Mouse (Mus musculus): ENCODE data around the gene Wdr24. TPM values are rescaled to one million over a fixed set of nuclear protein-coding genes. Genes with fewer than 3 reads are reported as not detected.
A peak's percentile ranks its signal among the peaks of the same experiment; 100 is the strongest.

The Wdr24 gene
- polyA plus RNA-seq, 1 experiment from 2014 or later = 11.9 TPM

DNA sequence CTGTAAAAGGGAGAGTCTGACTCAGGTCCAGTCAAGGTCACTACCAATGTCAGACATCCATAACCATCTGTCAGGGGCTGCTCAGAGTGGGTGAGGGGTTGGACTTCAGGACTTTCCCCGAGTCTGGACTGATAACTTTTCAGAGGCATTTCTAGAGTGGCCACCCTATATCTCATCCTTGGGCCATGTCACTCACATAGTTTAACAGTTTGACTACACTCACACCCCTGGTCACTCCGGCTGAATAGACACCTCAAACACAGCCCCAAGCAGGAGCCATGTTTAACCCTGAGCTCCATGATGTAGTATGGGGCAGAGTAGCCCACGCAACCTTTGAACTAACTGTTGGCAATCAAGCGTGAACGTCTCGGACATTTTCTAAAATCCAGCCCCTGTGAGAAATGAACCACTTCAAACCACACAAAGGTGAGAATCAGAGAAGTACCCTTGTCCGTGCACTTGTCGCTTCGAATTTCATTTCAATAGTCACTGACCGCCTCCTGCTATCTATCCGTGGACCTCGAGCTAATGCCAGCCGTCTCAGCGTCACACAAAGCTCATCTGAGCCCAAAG is 50.8 kb downstream of the Wdr24 start:
- Histone ChIP-seq H3K9me3 (replicated peaks) (no peaks in the 10 kb centered on the region), H3K27me3 (no peaks in the 10 kb centered on the region), H3K36me3 (peaks cover 17% of the 10 kb centered on the region), H3K9ac (peak overlapping the region; percentile 83), H3K27ac (peak overlapping the region; percentile 91), H3K4me3 (replicated peaks) (peak overlapping the region; percentile 84), H3K4me2 (peak overlapping the region; percentile 93), H3K4me1 (replicated peaks) (peaks cover 38% of the 10 kb centered on the region)
- DNase-seq (no peak), ATAC-seq (ENCODE audit: low read depth) (no peak)
- WGBS (ENCODE audit: insufficient replicate concordance) = 10% methylated on average over 14 of the region's 14 CpGs

DNA sequence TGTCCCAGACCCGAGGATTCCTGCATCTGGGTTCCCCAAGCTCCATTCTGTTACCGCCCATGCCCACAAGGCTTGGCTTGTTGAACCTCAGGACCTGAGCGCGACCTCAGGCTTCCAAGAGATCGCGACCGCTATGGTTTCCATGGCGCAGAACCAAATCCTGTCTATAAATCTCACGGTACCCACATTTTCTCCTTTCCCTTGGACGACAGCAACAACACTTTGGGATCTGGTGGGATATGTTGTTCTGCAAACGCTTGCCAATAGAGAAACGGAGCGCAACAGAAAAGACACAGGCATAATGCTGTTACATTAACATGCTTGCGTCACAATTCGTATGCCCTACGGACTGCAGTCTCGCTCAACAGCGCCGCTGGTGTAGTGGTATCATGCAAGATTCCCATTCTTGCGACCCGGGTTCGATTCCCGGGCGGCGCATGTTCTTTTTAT is 51.3 kb downstream of the Wdr24 start, which contains the start of gene Mettl26:
Gene Mettl26 (plus strand): TSS at position 354 of the 450 bp plus-strand sequence.
- H3K27ac ChIP-seq = peak within 1 kb of the TSS; percentile 91
- no peaks in the 10 kb centered on the region for H3K9me3 ChIP-seq (replicated peaks)
- peak within 1 kb of the TSS; percentile 84 for H3K4me3 ChIP-seq (replicated peaks)
- peak within 1 kb of the TSS; percentile 83 for H3K9ac ChIP-seq
- ATAC-seq (ENCODE audit: low read depth) (peak; percentile 66), DNase-seq (peak; percentile 84)
- H3K4me1 ChIP-seq (replicated peaks) = peaks cover 43% of the 10 kb centered on the region
- WGBS (ENCODE audit: insufficient replicate concordance) = 1% methylated on average over 25 of the region's 25 CpGs
- peaks cover 17% of the 10 kb centered on the region for H3K36me3 ChIP-seq
- H3K27me3 ChIP-seq = no peaks in the 10 kb centered on the region
- H3K4me2 ChIP-seq = peak within 1 kb of the TSS; percentile 93

DNA sequence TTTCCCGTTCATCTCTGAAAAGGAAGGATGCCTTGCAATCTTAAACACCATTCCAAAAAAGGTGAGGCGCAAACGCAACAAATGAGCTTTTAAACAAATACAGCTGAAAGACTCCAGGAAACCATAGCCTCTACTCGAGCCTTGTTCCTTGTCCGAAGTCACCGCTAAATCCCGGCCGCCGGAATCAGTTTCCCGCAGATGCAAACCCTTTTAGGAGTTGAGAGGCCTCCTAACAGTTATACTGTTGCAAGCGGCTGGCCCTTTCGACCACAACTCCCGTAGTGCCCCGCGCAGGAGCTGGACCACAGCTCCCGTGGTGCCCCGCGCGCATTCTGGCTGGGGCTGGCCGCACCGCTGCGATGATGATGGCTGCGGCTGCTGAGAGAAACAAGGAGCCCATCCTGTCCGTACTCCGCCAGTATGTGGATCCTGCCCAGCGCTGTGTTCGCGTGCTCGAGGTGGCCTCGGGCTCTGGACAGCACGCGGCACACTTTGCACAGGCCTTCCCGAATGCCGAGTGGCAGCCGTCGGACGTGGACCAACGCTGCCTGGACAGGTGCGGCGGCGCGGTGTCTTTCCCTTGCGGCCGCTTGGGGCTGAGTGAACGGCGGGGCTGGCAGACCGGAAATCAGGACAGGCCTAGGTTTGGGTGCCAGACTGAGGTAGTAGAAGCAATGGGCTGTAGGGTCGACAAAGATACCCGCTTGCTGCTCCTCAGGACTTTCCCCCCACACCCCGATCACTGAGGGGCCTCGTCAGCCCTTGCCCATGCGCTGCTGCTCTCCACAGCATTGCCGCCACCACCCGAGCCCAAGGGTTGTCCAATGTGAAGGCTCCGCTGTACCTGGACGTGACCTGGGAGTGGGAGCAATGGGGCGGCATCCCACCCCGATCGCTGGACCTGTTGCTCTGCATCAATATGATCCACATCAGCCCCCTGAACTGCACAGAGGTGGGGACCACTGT is 52.0 kb downstream of the Wdr24 start:
- Histone ChIP-seq H3K27ac (peak overlapping the region; percentile 91), H3K4me1 (replicated peaks) (peaks cover 49% of the 10 kb centered on the region), H3K4me2 (peak overlapping the region; percentile 93), H3K27me3 (no peaks in the 10 kb centered on the region), H3K9ac (peak overlapping the region; percentile 83), H3K9me3 (replicated peaks) (no peaks in the 10 kb centered on the region), H3K36me3 (peaks cover 17% of the 10 kb centered on the region), H3K4me3 (replicated peaks) (peak overlapping the region; percentile 84)
- ATAC-seq (ENCODE audit: low read depth) = peak; percentile 85
- 1% methylated on average over 59 of the region's 59 CpGs for WGBS (ENCODE audit: insufficient replicate concordance)
- DNase-seq = peak; percentile 84

DNA sequence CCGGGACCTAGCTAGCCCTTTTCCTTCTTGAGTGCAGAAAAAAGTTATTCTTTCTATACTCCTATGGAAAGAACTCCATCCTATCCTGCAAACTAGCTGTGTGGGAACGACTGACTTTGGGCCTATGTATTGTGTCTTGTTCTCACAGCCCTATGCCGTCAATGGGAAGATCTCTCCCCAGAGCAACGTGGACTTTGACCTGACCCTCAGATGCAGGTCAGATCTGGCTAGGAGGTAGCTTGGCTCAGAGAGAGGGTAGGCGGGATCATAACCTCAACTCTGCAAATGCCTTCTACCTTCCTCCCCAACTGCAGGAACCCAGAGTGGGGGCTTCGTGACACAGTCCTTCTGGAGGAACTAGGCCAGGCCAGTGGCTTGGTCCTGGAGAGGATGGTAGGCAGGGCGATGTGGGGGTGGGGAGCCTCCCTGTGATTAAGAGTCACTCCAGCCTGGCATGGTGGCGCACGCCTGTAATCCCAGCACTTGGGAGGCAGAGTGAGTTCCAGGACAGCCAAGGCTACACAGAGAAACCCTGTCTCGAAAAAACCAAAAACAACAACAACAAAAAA is 53.0 kb downstream of the Wdr24 start:
- DNase-seq (no peak), ATAC-seq (ENCODE audit: low read depth) (no peak)
- Histone ChIP-seq H3K27me3 (no peaks in the 10 kb centered on the region), H3K9me3 (replicated peaks) (no peaks in the 10 kb centered on the region), H3K36me3 (peaks cover 17% of the 10 kb centered on the region), H3K27ac (peak overlapping the region; percentile 91), H3K4me3 (replicated peaks) (peak overlapping the region; percentile 84), H3K4me2 (peak overlapping the region; percentile 93), H3K9ac (peak overlapping the region; percentile 83), H3K4me1 (replicated peaks) (peaks cover 59% of the 10 kb centered on the region)
- WGBS (ENCODE audit: insufficient replicate concordance) = 60% methylated on average over 10 of the region's 10 CpGs

DNA sequence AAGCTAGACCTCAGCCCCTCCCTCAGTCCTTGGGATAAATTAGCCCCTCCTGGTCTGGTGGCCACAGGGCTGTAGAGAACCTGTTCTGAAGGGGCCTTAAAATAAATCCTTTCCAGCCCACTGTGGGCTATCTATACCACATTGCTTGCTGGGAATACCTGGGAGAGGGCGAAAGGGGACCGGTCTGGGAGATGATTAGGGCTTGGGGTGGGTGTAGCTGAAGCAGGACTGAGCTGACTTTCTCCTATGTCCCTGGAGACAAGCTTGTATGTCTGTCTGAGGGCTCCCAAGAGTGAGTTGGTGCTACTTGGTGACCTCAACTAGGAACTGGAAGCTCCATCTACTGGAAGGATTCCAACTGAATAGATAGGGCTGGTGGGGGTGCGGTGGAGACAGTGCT is 53.6 kb downstream of the Wdr24 start:
- 82% methylated on average over 3 of the region's 3 CpGs for WGBS (ENCODE audit: insufficient replicate concordance)
- Histone ChIP-seq H3K4me1 (replicated peaks) (peaks cover 65% of the 10 kb centered on the region), H3K4me2 (peak overlapping the region; percentile 93), H3K9me3 (replicated peaks) (no peaks in the 10 kb centered on the region), H3K36me3 (peaks cover 17% of the 10 kb centered on the region), H3K27me3 (no peaks in the 10 kb centered on the region), H3K9ac (peak overlapping the region; percentile 83), H3K4me3 (replicated peaks) (0 out of 2 replicates have a peak overlapping the region, but pooled peaks have one; percentile 84), H3K27ac (no peak overlapping the region; the same call in 1 of the 2 replicates)
- DNase-seq (no peak), ATAC-seq (ENCODE audit: low read depth) (no peak)

DNA sequence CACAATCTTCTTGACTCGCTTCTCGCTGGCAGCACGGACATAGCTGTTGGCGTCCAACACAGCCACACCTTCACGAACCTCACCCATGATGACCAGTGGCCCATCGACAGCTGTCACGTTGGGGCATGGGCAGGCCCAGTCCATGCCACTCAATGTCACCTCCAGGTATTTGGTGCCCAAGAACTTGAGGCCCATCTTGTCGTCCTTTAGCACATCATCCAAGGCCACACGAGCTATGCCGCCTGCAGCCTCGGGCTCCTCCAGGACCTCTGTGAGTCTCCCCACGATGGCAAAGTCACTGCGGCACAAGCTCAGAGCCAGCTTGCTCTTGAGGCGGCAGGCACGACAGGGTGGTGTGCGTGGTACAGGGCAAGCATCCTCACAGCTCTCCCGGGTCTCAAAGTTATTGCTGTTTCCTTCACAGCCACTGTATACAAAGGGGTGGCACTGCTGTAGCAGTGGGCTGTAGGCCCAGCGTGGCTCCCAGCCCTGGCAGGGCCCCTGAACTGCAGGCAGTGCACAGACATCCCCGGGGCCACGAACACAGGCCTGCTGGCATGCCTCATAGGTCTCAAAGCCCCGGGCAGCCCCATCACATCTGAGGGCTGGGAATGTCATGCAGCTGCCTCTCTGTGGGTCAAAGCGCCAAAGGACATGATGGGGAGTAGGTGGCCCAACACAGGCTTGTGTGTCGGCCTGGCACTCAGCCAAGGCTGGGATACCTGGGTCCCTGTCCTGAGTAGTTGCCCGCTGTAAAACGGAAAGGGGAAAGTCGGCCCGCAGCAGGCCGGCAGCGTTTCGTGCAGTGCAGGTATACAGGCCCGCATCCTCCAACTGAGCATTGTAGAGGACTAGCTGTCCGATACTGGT is 54.5 kb downstream of the Wdr24 start:
- H3K4me2 ChIP-seq = no peak overlapping the region
- ATAC-seq (ENCODE audit: low read depth) = no peak
- 89% methylated on average over 32 of the region's 32 CpGs for WGBS (ENCODE audit: insufficient replicate concordance)

More for the DNA sequence above, 54.5 kb downstream of the Wdr24 start:
- no peaks in the 10 kb centered on the region for H3K27me3 ChIP-seq
- H3K36me3 ChIP-seq = peaks cover 20% of the 10 kb centered on the region
- no peak for DNase-seq
- no peak overlapping the region for H3K9ac ChIP-seq
- peaks cover 74% of the 10 kb centered on the region for H3K4me1 ChIP-seq (replicated peaks)
- no peak overlapping the region for H3K27ac ChIP-seq
- H3K9me3 ChIP-seq (replicated peaks) = no peaks in the 10 kb centered on the region
- H3K4me3 ChIP-seq (replicated peaks) = no peak overlapping the region

Small RNA genes within 50 kb of the gene (microRNA-seq; reads per million reads assigned to microRNA genes)
- gene Mir3082 = not detected
- gene Mir6966 = not detected

Other genes with a start within 250 kb of the Wdr24 start
- 11.3 and 11.6 TPM in 2 replicates for gene Lmf1, start 244.5 kb upstream of the Wdr24 start, polyA plus RNA-seq (2015; fragmentation: Nextera tagmentation; extraction: Ambion mirVana)
- 0.25 and 0.51 TPM in 2 replicates for gene Gng13, start 106.5 kb upstream of the Wdr24 start, polyA plus RNA-seq (2015; fragmentation: Nextera tagmentation; extraction: Ambion mirVana)
- 24.8 and 25.4 TPM in 2 replicates for gene Chtf18, start 96.2 kb upstream of the Wdr24 start, polyA plus RNA-seq (2015; fragmentation: Nextera tagmentation; extraction: Ambion mirVana)
- gene Rpusd1, start 96.0 kb upstream of the Wdr24 start, polyA plus RNA-seq (2015; fragmentation: Nextera tagmentation; extraction: Ambion mirVana) = 7.6 and 8.4 TPM in 2 replicates
- not detected in 2 replicates for gene Mslnl, start 87.6 kb upstream of the Wdr24 start, polyA plus RNA-seq (2015; fragmentation: Nextera tagmentation; extraction: Ambion mirVana)
- gene Msln, start 69.2 kb upstream of the Wdr24 start, polyA plus RNA-seq (2015; fragmentation: Nextera tagmentation; extraction: Ambion mirVana) = 0.81 and 1.2 TPM in 2 replicates
- 16.4 and 17.5 TPM in 2 replicates for gene Narfl, start 49.9 kb upstream of the Wdr24 start, polyA plus RNA-seq (2015; fragmentation: Nextera tagmentation; extraction: Ambion mirVana)
- gene Haghl, start 38.0 kb upstream of the Wdr24 start, polyA plus RNA-seq (2015; fragmentation: Nextera tagmentation; extraction: Ambion mirVana) = 6.8 and 7.3 TPM in 2 replicates
- 0.05 and 0.07 TPM in 2 replicates for gene Ccdc78, start 37.0 kb upstream of the Wdr24 start, polyA plus RNA-seq (2015; fragmentation: Nextera tagmentation; extraction: Ambion mirVana)
- 54.5 and 61.8 TPM in 2 replicates for gene Fam173a, start 30.7 kb upstream of the Wdr24 start, polyA plus RNA-seq (2015; fragmentation: Nextera tagmentation; extraction: Ambion mirVana)
- gene AC134908.4, start 28.0 kb upstream of the Wdr24 start, polyA plus RNA-seq (2015; fragmentation: Nextera tagmentation; extraction: Ambion mirVana) = 0.46 TPM in 1 of 2 replicates, not detected in the other
- gene Metrn, start 26.5 kb upstream of the Wdr24 start, polyA plus RNA-seq (2015; fragmentation: Nextera tagmentation; extraction: Ambion mirVana) = 21.2 and 23.8 TPM in 2 replicates
- gene Fbxl16, start 14.5 kb upstream of the Wdr24 start, polyA plus RNA-seq (2015; fragmentation: Nextera tagmentation; extraction: Ambion mirVana) = 0.05 and 0.32 TPM in 2 replicates
- gene Jmjd8, start 5.2 kb downstream of the Wdr24 start, polyA plus RNA-seq (2015; fragmentation: Nextera tagmentation; extraction: Ambion mirVana) = 21.7 and 26.9 TPM in 2 replicates
- 130 TPM in 2 replicates for gene Stub1, start 9.8 kb downstream of the Wdr24 start, polyA plus RNA-seq (2015; fragmentation: Nextera tagmentation; extraction: Ambion mirVana)
- gene Rhbdl1, start 13.7 kb downstream of the Wdr24 start, polyA plus RNA-seq (2015; fragmentation: Nextera tagmentation; extraction: Ambion mirVana) = 0.20 and 0.30 TPM in 2 replicates
- 0.28 and 0.57 TPM in 2 replicates for gene Gm20683, start 18.1 kb downstream of the Wdr24 start, polyA plus RNA-seq (2015; fragmentation: Nextera tagmentation; extraction: Ambion mirVana)
- 12.8 and 13.5 TPM in 2 replicates for gene Rhot2, start 21.2 kb downstream of the Wdr24 start, polyA plus RNA-seq (2015; fragmentation: Nextera tagmentation; extraction: Ambion mirVana)
- 10.2 and 12.5 TPM in 2 replicates for gene Wdr90, start 37.9 kb downstream of the Wdr24 start, polyA plus RNA-seq (2015; fragmentation: Nextera tagmentation; extraction: Ambion mirVana)
- 62.1 and 66.2 TPM in 2 replicates for gene Mcrip2, start 45.1 kb downstream of the Wdr24 start, polyA plus RNA-seq (2015; fragmentation: Nextera tagmentation; extraction: Ambion mirVana)
- 43.9 and 46.9 TPM in 2 replicates for gene Mettl26, start 51.4 kb downstream of the Wdr24 start, polyA plus RNA-seq (2015; fragmentation: Nextera tagmentation; extraction: Ambion mirVana)
- gene Wfikkn1, start 57.2 kb downstream of the Wdr24 start, polyA plus RNA-seq (2015; fragmentation: Nextera tagmentation; extraction: Ambion mirVana) = 0.65 and 1.00 TPM in 2 replicates
- 6.5 and 7.0 TPM in 2 replicates for gene Rab40c, start 96.1 kb downstream of the Wdr24 start, polyA plus RNA-seq (2015; fragmentation: Nextera tagmentation; extraction: Ambion mirVana)
- 126 and 152 TPM in 2 replicates for gene Pigq, start 121.3 kb downstream of the Wdr24 start, polyA plus RNA-seq (2015; fragmentation: Nextera tagmentation; extraction: Ambion mirVana)
- gene Nhlrc4, start 121.3 kb downstream of the Wdr24 start, polyA plus RNA-seq (2015; fragmentation: Nextera tagmentation; extraction: Ambion mirVana) = 5.1 and 7.2 TPM in 2 replicates
- 0.24 and 0.32 TPM in 2 replicates for gene A930017K11Rik, start 128.9 kb downstream of the Wdr24 start, polyA plus RNA-seq (2015; fragmentation: Nextera tagmentation; extraction: Ambion mirVana)
- 11.1 and 12.3 TPM in 2 replicates for gene Capn15, start 162.2 kb downstream of the Wdr24 start, polyA plus RNA-seq (2015; fragmentation: Nextera tagmentation; extraction: Ambion mirVana)
- gene Rab11fip3, start 245.9 kb downstream of the Wdr24 start, polyA plus RNA-seq (2015; fragmentation: Nextera tagmentation; extraction: Ambion mirVana) = 1.8 and 1.9 TPM in 2 replicates

All from liver, embryonic 13.5 days (tissue).